Mouse (Mus musculus): ENCODE results near the gene Rassf1. TPM values are rescaled to one million over a fixed set of nuclear protein-coding genes. Genes with fewer than 3 reads are reported as not detected.

Gene Rassf1
- polyA plus RNA-seq, 1 experiment from 2014 or later = 66.5 TPM

GRCm38 (mm10) chr9:107534408-107535202 is 16.8 kb upstream of the Rassf1 start:
- Histone ChIP-seq H3K9me3 (ENCODE audit: control insufficient read depth, low read length) (no peaks in the 10 kb centered on the region), H3K27ac (replicated peaks; ENCODE audit: low read depth, low read length) (peak overlapping the region; percentile 87), H3K4me1 (ENCODE audit: control insufficient read depth, insufficient read depth, low read length) (peaks cover 23% of the 10 kb centered on the region), H3K9ac (ENCODE audit: low read depth, low read length) (peak overlapping the region; percentile 94), H3K27me3 (replicated peaks; ENCODE audit: control insufficient read depth, insufficient read depth, low read length) (no peaks in the 10 kb centered on the region), H3K36me3 (ENCODE audit: control insufficient read depth, insufficient read depth, low read length) (peaks cover 24% of the 10 kb centered on the region), H3K4me3 (ENCODE audit: low read depth, low read length) (peak overlapping the region; percentile 91), H3K4me2 (ENCODE audit: low read depth, low read length) (peak overlapping the region; percentile 98)
- no peak for DNase-seq (ENCODE audit: low spot score)
- ATAC-seq (ENCODE audit: low read depth) = no peak
- WGBS = under 1% methylated on average over 33 of the region's 40 CpGs

GRCm38 (mm10) chr9:107538231-107538630 is 13.1 kb upstream of the Rassf1 start:
- Histone ChIP-seq H3K9ac (ENCODE audit: low read depth, low read length) (no peak overlapping the region), H3K4me2 (ENCODE audit: low read depth, low read length) (no peak overlapping the region), H3K4me1 (ENCODE audit: control insufficient read depth, insufficient read depth, low read length) (peaks cover 32% of the 10 kb centered on the region), H3K36me3 (ENCODE audit: control insufficient read depth, insufficient read depth, low read length) (peaks cover 32% of the 10 kb centered on the region), H3K9me3 (ENCODE audit: control insufficient read depth, low read length) (no peaks in the 10 kb centered on the region), H3K27ac (replicated peaks; ENCODE audit: low read depth, low read length) (no peak overlapping the region), H3K27me3 (replicated peaks; ENCODE audit: control insufficient read depth, insufficient read depth, low read length) (no peaks in the 10 kb centered on the region), H3K4me3 (ENCODE audit: low read depth, low read length) (no peak overlapping the region)
- ATAC-seq (ENCODE audit: low read depth) (no peak), DNase-seq (ENCODE audit: low spot score) (no peak)
- WGBS = 99% methylated on average over 7 of the region's 7 CpGs

- WGBS = 93% methylated on average over 3 of the region's 3 CpGs
- no peak overlapping the region for H3K27ac ChIP-seq (replicated peaks; ENCODE audit: low read depth, low read length)
- H3K36me3 ChIP-seq (ENCODE audit: control insufficient read depth, insufficient read depth, low read length) = peaks cover 32% of the 10 kb centered on the region
- ATAC-seq (ENCODE audit: low read depth) (no peak), DNase-seq (ENCODE audit: low spot score) (no peak)
- no peak overlapping the region for H3K4me3 ChIP-seq (ENCODE audit: low read depth, low read length)
- H3K9ac ChIP-seq (ENCODE audit: low read depth, low read length) = no peak overlapping the region
- H3K4me1 ChIP-seq (ENCODE audit: control insufficient read depth, insufficient read depth, low read length) = peaks cover 30% of the 10 kb centered on the region
- H3K27me3 ChIP-seq (replicated peaks; ENCODE audit: control insufficient read depth, insufficient read depth, low read length) = no peaks in the 10 kb centered on the region
- no peak overlapping the region for H3K4me2 ChIP-seq (ENCODE audit: low read depth, low read length)
- H3K9me3 ChIP-seq (ENCODE audit: control insufficient read depth, low read length) = no peaks in the 10 kb centered on the region
Observed at GRCm38 (mm10) chr9:107538711-107539110, 12.6 kb upstream of the Rassf1 start.

GRCm38 (mm10) chr9:107539940-107540339 is 11.4 kb upstream of the Rassf1 start:
- WGBS = 97% methylated on average over 8 of the region's 8 CpGs
- no peak overlapping the region for H3K27ac ChIP-seq (replicated peaks; ENCODE audit: low read depth, low read length)
- H3K9ac ChIP-seq (ENCODE audit: low read depth, low read length) = no peak overlapping the region
- ATAC-seq (ENCODE audit: low read depth) (no peak), DNase-seq (ENCODE audit: low spot score) (no peak)
- no peaks in the 10 kb centered on the region for H3K27me3 ChIP-seq (replicated peaks; ENCODE audit: control insufficient read depth, insufficient read depth, low read length)
- peaks cover 43% of the 10 kb centered on the region for H3K36me3 ChIP-seq (ENCODE audit: control insufficient read depth, insufficient read depth, low read length)
- no peak overlapping the region for H3K4me3 ChIP-seq (ENCODE audit: low read depth, low read length)
- no peak overlapping the region for H3K4me2 ChIP-seq (ENCODE audit: low read depth, low read length)
- H3K9me3 ChIP-seq (ENCODE audit: control insufficient read depth, low read length) = no peaks in the 10 kb centered on the region
- peaks cover 30% of the 10 kb centered on the region for H3K4me1 ChIP-seq (ENCODE audit: control insufficient read depth, insufficient read depth, low read length)

- no peak for ATAC-seq (ENCODE audit: low read depth)
- peak overlapping the region; percentile 92 for H3K4me2 ChIP-seq (ENCODE audit: low read depth, low read length)
- peaks cover 27% of the 10 kb centered on the region for H3K4me1 ChIP-seq (ENCODE audit: control insufficient read depth, insufficient read depth, low read length)
Observed at GRCm38 (mm10) chr9:107540420-107540819, 10.9 kb upstream of the Rassf1 start.

GRCm38 (mm10) chr9:107541005-107541404 is 10.3 kb upstream of the Rassf1 start:
- Histone ChIP-seq H3K4me2 (ENCODE audit: low read depth, low read length) (peak overlapping the region; percentile 92), H3K4me3 (ENCODE audit: low read depth, low read length) (peak overlapping the region; percentile 71), H3K9ac (ENCODE audit: low read depth, low read length) (peak overlapping the region; percentile 34; the same call in 1 of the 2 replicates), H3K4me1 (ENCODE audit: control insufficient read depth, insufficient read depth, low read length) (peaks cover 21% of the 10 kb centered on the region), H3K9me3 (ENCODE audit: control insufficient read depth, low read length) (no peaks in the 10 kb centered on the region), H3K27ac (replicated peaks; ENCODE audit: low read depth, low read length) (no peak overlapping the region), H3K36me3 (ENCODE audit: control insufficient read depth, insufficient read depth, low read length) (peaks cover 48% of the 10 kb centered on the region), H3K27me3 (replicated peaks; ENCODE audit: control insufficient read depth, insufficient read depth, low read length) (no peaks in the 10 kb centered on the region)
- WGBS = 44% methylated on average over 10 of the region's 10 CpGs
- no peak for ATAC-seq (ENCODE audit: low read depth)
- DNase-seq (ENCODE audit: low spot score) = no peak

More at GRCm38 (mm10) chr9:107540420-107540819, 10.9 kb upstream of the Rassf1 start:
- DNase-seq (ENCODE audit: low spot score) = no peak
- Histone ChIP-seq H3K4me3 (ENCODE audit: low read depth, low read length) (no peak overlapping the region), H3K36me3 (ENCODE audit: control insufficient read depth, insufficient read depth, low read length) (peaks cover 48% of the 10 kb centered on the region), H3K27ac (replicated peaks; ENCODE audit: low read depth, low read length) (no peak overlapping the region), H3K9me3 (ENCODE audit: control insufficient read depth, low read length) (no peaks in the 10 kb centered on the region), H3K27me3 (replicated peaks; ENCODE audit: control insufficient read depth, insufficient read depth, low read length) (no peaks in the 10 kb centered on the region), H3K9ac (ENCODE audit: low read depth, low read length) (no peak overlapping the region)
- 64% methylated on average over 4 of the region's 4 CpGs for WGBS

- Histone ChIP-seq H3K4me2 (ENCODE audit: low read depth, low read length) (peak within 1 kb of the TSS; percentile 92), H3K27ac (replicated peaks; ENCODE audit: low read depth, low read length) (0 out of 2 replicates have a peak within 1 kb of the TSS, but pooled peaks have one; percentile 33), H3K27me3 (replicated peaks; ENCODE audit: control insufficient read depth, insufficient read depth, low read length) (no peaks in the 10 kb centered on the region), H3K9ac (ENCODE audit: low read depth, low read length) (peak within 1 kb of the TSS; percentile 72), H3K9me3 (ENCODE audit: control insufficient read depth, low read length) (no peaks in the 10 kb centered on the region), H3K4me3 (ENCODE audit: low read depth, low read length) (peak within 1 kb of the TSS; percentile 71), H3K4me1 (ENCODE audit: control insufficient read depth, insufficient read depth, low read length) (peaks cover 19% of the 10 kb centered on the region), H3K36me3 (ENCODE audit: control insufficient read depth, insufficient read depth, low read length) (peaks cover 48% of the 10 kb centered on the region)
- ATAC-seq (ENCODE audit: low read depth) (peak; percentile 88), DNase-seq (ENCODE audit: low spot score) (peak; percentile 97)
- under 1% methylated on average over 46 of the region's 46 CpGs for WGBS
Observed at GRCm38 (mm10) chr9:107541474-107542351, 9.6 kb upstream of the Rassf1 start, which contains the start of the genes Cyb561d2 and Nprl2. Gene Cyb561d2, minus strand, starts transcription at chr9:107542193. Gene Nprl2, plus strand, starts transcription at chr9:107542226.

- no peak for DNase-seq (ENCODE audit: low spot score)
- WGBS = 1% methylated on average over 11 of the region's 11 CpGs
- H3K4me3 ChIP-seq (ENCODE audit: low read depth, low read length) = peak overlapping the region; percentile 71
- H3K36me3 ChIP-seq (ENCODE audit: control insufficient read depth, insufficient read depth, low read length) = peaks cover 46% of the 10 kb centered on the region
- peak overlapping the region; percentile 72 for H3K9ac ChIP-seq (ENCODE audit: low read depth, low read length)
- 0 out of 2 replicates have a peak overlapping the region, but pooled peaks have one; percentile 33 for H3K27ac ChIP-seq (replicated peaks; ENCODE audit: low read depth, low read length)
- peaks cover 19% of the 10 kb centered on the region for H3K4me1 ChIP-seq (ENCODE audit: control insufficient read depth, insufficient read depth, low read length)
- no peaks in the 10 kb centered on the region for H3K27me3 ChIP-seq (replicated peaks; ENCODE audit: control insufficient read depth, insufficient read depth, low read length)
- no peaks in the 10 kb centered on the region for H3K9me3 ChIP-seq (ENCODE audit: control insufficient read depth, low read length)
- peak; percentile 1; the same call in 1 of the 2 replicates for ATAC-seq (ENCODE audit: low read depth)
- H3K4me2 ChIP-seq (ENCODE audit: low read depth, low read length) = peak overlapping the region; percentile 92
Observed at GRCm38 (mm10) chr9:107542352-107542686, 9.0 kb upstream of the Rassf1 start.
